Mouse (Mus musculus): ENCODE results near the gene Ntn1.

GRCm38 (mm10) chr11:68346099-68346498 lies 54.5 kb downstream of the Ntn1 start:
- TF ChIP-seq POLR2A (IDR thresholded peaks at IDR 0.05; ENCODE audit: borderline replicate concordance, extremely low read depth, insufficient read depth, insufficient read length, poor library complexity, severe bottlenecking): no peak
- no peak for TF ChIP-seq CTCF (IDR thresholded peaks at IDR 0.05; ENCODE audit: borderline replicate concordance, extremely low read depth, insufficient read depth, insufficient read length)
